Mouse (Mus musculus) megakaryocyte, embryonic 14.5 days (primary cell): Measurements from ENCODE around the gene Unc93b1. TPM values are rescaled to one million over a fixed set of nuclear protein-coding genes. Genes with fewer than 3 reads are reported as not detected.
A peak's percentile ranks its signal among the peaks of the same experiment; 100 is the strongest.

ENCODE experiments used
- H3K27me3 ChIP-seq: replicated peaks from 2 replicates; pipeline ENCODE3; 2012; ENCODE audit warnings: inconsistent platforms
- H3K36me3 ChIP-seq: replicated peaks from 2 replicates; pipeline ENCODE3; 2012; ENCODE audit warnings: low read length, inconsistent platforms, mixed read lengths
- H3K4me1 ChIP-seq: 2 replicates; pipeline ENCODE4 v1.6.1; 2012; ENCODE audit warnings: inconsistent platforms
- H3K4me3 ChIP-seq: replicated peaks from 2 replicates; pipeline ENCODE3; 2012; ENCODE audit warnings: moderate library complexity, mild to moderate bottlenecking, inconsistent platforms
- H3K9me3 ChIP-seq: 2 replicates; pipeline ENCODE4 v1.6.1; 2012; ENCODE audit warnings: inconsistent platforms
- FLI1 ChIP-seq: IDR thresholded peaks from 2 replicates; pipeline ENCODE4 v1.6.1; 2012; ENCODE audit warnings: low read length, inconsistent platforms, mixed read lengths
- GATA1 ChIP-seq: IDR thresholded peaks from 3 replicates; pipeline ENCODE4 v1.6.1; 2012; ENCODE audit warnings: mixed read lengths, low read length, inconsistent platforms, borderline replicate concordance
- polyA plus RNA-seq: library from polyadenylated mRNA; stranded (reverse); fragments of >175 nt; gene quantifications from 2 replicates; pipeline ENCODE4 v1.2.3, GENCODE M21; 2012; ENCODE audit warnings: low replicate concordance; ENCODE audit not compliant: insufficient read depth

Unc93b1 gene
- polyA plus RNA-seq, 1 experiment, result 188 TPM

DNA sequence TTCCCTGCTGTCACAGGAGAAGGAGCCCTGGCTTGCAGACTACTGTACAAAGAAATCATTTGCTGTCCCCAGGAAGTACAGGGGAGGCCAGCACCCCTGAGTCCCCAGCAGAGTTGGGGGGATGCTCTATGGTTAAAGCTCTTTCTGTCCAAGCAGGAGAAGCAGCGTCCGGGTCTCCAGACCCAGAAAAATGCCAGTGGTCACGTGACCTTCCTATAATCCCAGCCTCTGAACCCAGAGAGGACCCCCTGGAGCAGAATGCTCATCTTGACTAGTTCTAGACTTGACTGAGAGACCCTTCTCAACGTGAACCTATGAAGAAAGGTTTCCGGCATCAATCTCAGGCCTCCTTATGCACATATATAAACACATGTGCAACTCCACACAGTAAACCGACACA is 9.1 kb upstream of the Unc93b1 start:
- Histone ChIP-seq H3K4me3 (no peak overlapping the region), H3K36me3 (no peaks in the 10 kb centered on the region), H3K4me1 (peaks cover 65% of the 10 kb centered on the region), H3K27me3 (peaks cover 39% of the 10 kb centered on the region), H3K9me3 (0 out of 2 replicates have a peak, but pooled peaks cover 3% of the 10 kb centered on the region)
- TF ChIP-seq GATA1 (no peak), FLI1 (no peak)

GRCm38 (mm10) chr19:3926279-3926678 is 8.7 kb upstream of the Unc93b1 start:
- Histone ChIP-seq H3K36me3 (no peaks in the 10 kb centered on the region), H3K27me3 (peaks cover 38% of the 10 kb centered on the region), H3K4me3 (peak overlapping the region; percentile 42), H3K9me3 (0 out of 2 replicates have a peak, but pooled peaks cover 3% of the 10 kb centered on the region), H3K4me1 (peaks cover 60% of the 10 kb centered on the region)
- no peak for TF ChIP-seq FLI1
- TF ChIP-seq GATA1, result no peak

GRCm38 (mm10) chr19:3926685-3927084 is 8.3 kb upstream of the Unc93b1 start:
- Histone ChIP-seq H3K36me3 (no peaks in the 10 kb centered on the region), H3K4me1 (peaks cover 61% of the 10 kb centered on the region), H3K27me3 (peaks cover 38% of the 10 kb centered on the region), H3K9me3 (0 out of 2 replicates have a peak, but pooled peaks cover 3% of the 10 kb centered on the region), H3K4me3 (no peak overlapping the region)
- TF ChIP-seq GATA1 (no peak), FLI1 (no peak)

DNA sequence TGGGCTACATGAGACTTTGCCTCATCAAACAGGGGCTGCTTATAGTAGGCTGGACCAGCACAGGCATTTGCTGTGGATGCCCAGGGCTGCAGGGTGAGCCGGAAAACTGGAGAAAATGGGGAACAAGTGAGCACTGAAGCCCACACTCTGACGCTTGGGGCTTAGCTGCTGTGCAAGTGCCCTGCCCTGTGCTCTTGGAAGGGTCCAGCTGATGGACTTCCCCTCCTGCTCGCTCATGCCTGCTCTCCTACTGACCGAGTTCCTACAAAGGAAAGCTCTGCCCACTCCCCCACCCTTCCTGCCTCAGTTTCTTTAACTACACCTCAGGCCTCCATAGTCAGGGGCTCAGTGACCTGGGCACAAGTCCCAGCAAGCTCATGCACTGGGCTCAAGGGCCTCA is 7.0 kb upstream of the Unc93b1 start:
- H3K27me3 ChIP-seq, result peaks cover 40% of the 10 kb centered on the region
- H3K4me1 ChIP-seq, result peaks cover 56% of the 10 kb centered on the region
- no peaks in the 10 kb centered on the region for H3K36me3 ChIP-seq
- no peak overlapping the region for H3K4me3 ChIP-seq
- TF ChIP-seq GATA1, result no peak
- 0 out of 2 replicates have a peak, but pooled peaks cover 3% of the 10 kb centered on the region for H3K9me3 ChIP-seq

GRCm38 (mm10) chr19:3928779-3929178 is 6.2 kb upstream of the Unc93b1 start:
- Histone ChIP-seq H3K36me3 (no peaks in the 10 kb centered on the region), H3K4me3 (peak overlapping the region; percentile 78), H3K27me3 (peaks cover 38% of the 10 kb centered on the region), H3K9me3 (0 out of 2 replicates have a peak, but pooled peaks cover 3% of the 10 kb centered on the region), H3K4me1 (peaks cover 54% of the 10 kb centered on the region)
- TF ChIP-seq GATA1, result no peak
- no peak for TF ChIP-seq FLI1

- H3K9me3 ChIP-seq, result 0 out of 2 replicates have a peak, but pooled peaks cover 3% of the 10 kb centered on the region
- H3K4me3 ChIP-seq, result peak within 1 kb of the TSS; percentile 78
- peaks cover 54% of the 10 kb centered on the region for H3K4me1 ChIP-seq
- H3K36me3 ChIP-seq, result no peaks in the 10 kb centered on the region
- peaks cover 39% of the 10 kb centered on the region for H3K27me3 ChIP-seq
- no peak for TF ChIP-seq FLI1
- no peak for TF ChIP-seq GATA1
Measured at GRCm38 (mm10) chr19:3929211-3929941, 5.6 kb upstream of the Unc93b1 start, which contains the start of gene Aldh3b1. TSS of gene Aldh3b1 (minus strand) at chr19:3929808.

DNA sequence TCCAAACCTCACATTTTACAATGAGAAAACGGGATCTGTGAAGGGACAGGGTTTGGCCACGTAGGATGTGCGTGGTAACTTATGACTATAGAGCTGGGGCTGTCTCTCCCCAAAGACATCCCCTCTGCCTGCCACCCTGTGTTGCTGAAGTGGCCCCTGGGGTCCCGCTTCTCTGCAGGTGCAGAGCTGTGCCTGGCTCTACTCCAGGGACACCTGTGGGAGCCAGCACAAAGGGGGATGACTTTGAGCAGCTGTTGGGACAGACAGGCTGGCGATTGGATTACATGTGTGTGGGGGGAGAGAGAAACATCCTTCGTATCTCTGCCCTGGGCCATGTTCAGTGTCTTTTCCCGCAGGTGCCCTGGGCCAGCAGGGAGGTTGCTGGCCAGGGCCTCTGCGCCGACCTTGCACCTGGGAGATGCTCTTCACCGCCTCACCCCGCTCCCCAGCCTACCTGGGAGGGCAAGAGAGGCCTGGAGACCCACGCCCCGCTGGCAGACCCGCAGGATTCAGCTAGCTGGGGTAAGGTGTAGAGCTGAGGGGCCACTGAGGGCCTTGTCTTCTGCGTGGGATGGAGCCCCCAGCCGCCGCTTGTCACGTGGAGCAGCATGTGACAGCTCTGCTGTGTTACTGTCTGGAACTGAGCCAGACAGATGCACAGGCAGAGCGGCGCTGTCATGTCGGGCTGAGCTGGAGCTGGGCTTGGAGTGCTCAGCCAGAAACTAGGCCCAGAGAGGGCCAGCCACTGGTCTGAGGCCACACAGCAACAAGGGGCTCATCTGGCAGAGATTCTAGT is 4.5 kb upstream of the Unc93b1 start:
- peaks cover 54% of the 10 kb centered on the region for H3K4me1 ChIP-seq
- H3K4me3 ChIP-seq, result no peak overlapping the region
- H3K27me3 ChIP-seq, result peaks cover 38% of the 10 kb centered on the region
- no peaks in the 10 kb centered on the region for H3K36me3 ChIP-seq
- no peak for TF ChIP-seq FLI1
- TF ChIP-seq GATA1, result no peak
- 0 out of 2 replicates have a peak, but pooled peaks cover 3% of the 10 kb centered on the region for H3K9me3 ChIP-seq

DNA sequence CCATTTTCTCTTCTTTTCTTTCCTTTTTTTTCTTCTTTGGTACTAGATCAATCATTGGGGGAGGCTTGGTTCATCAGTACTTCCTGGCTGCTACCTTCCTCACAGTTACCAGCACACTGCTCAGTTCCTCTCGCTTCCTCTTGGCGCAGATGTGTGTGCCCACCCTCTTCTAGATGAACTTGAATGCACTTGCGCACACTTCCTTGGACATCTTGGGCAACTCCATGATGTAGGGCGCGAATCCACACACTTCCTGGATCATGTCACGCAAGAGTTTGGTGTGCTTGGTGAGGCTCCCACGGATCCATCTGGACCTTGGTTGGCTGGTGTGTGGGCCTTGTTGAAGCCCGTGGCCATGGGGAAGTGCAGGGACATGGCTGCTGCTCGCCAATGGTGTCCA is 3.3 kb upstream of the Unc93b1 start:
- no peak overlapping the region for H3K4me3 ChIP-seq
- no peaks in the 10 kb centered on the region for H3K36me3 ChIP-seq
- H3K27me3 ChIP-seq, result peaks cover 34% of the 10 kb centered on the region
- TF ChIP-seq GATA1 (no peak), FLI1 (no peak)
- 0 out of 2 replicates have a peak, but pooled peaks cover 3% of the 10 kb centered on the region for H3K9me3 ChIP-seq
- peaks cover 56% of the 10 kb centered on the region for H3K4me1 ChIP-seq

GRCm38 (mm10) chr19:3935896-3936850 is 1.2 kb downstream of the Unc93b1 start:
- H3K27me3 ChIP-seq, result peaks cover 11% of the 10 kb centered on the region
- H3K9me3 ChIP-seq, result no peaks in the 10 kb centered on the region
- peaks cover 38% of the 10 kb centered on the region for H3K4me1 ChIP-seq
- TF ChIP-seq FLI1 (no peak), GATA1 (no peak)
- no peaks in the 10 kb centered on the region for H3K36me3 ChIP-seq
- H3K4me3 ChIP-seq, result peak overlapping the region; percentile 95
